Mouse (Mus musculus): ENCODE measurements around the gene Fras1. TPM values are rescaled to one million over a fixed set of nuclear protein-coding genes. Genes with fewer than 3 reads are reported as not detected.

Fras1 gene
- polyA plus RNA-seq, 1 experiment, result 0.29 TPM

DNA sequence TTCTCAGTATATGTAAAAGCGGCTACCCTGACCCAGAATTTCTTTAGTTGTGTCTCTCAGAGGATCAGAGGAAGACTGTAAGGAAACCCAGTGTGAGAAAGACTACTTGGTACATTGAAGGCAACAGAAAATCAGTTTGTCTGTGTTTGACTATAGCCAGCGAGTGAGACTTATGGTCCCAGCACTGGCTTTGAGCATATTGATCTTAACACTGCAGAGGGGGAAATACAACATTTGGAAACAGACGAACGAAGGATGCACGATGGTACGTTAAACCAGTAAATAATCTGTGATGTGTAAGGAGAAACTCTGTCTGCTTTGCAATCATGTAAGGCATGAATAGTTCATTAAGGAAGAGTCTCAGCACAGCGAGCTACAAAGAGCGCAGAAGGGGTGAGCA is 51.6 kb downstream of the Fras1 start:
- Histone ChIP-seq H3K4me3 (ENCODE audit: low read depth, low read length) (no peak overlapping the region), H3K4me1 (ENCODE audit: control insufficient read depth, insufficient read depth, insufficient read length, low read length) (no peaks in the 10 kb centered on the region), H3K27me3 (ENCODE audit: control insufficient read depth, insufficient read depth, low read length) (no peaks in the 10 kb centered on the region), H3K36me3 (ENCODE audit: control insufficient read depth, insufficient read depth, low read length) (no peaks in the 10 kb centered on the region), H3K27ac (ENCODE audit: insufficient read depth, low read depth, low read length) (no peak overlapping the region)
- TF ChIP-seq CTCF (IDR thresholded peaks at IDR 0.05; ENCODE audit: extremely low read depth, insufficient read length, insufficient replicate concordance, low read depth, low read length), result no peak
- 95% methylated on average over 8 of the region's 8 CpGs for WGBS

DNA sequence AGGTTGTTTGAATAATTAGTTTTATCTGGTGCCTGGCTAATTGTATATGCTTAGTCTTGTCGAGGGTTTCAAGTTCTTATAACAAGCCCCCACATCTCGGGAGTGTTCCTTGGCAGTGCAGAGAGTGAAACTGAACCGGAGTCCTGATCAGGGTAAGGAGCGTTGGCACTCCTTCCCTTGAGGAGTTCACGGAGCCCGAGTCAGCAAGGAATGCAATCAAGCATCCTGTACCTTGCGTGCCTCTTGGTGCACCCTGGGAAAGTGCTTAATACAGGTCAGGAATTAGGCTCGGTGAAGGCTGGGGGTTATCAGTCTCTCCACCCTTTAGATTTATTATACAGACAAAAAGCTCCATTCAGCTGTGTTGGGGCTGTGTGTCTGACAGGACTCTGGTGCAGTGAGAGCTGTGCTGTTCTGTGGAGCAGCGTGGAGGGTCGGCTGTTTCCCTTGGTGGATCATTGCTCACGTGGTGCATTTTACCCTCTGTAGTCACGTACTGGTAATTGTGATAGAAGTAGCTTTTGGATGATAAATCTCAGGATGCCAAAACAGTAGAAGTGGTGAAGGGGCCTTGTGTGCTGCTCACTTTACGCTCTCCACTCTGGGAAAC is 55.9 kb downstream of the Fras1 start:
- TF ChIP-seq CTCF (IDR thresholded peaks at IDR 0.05; ENCODE audit: extremely low read depth, insufficient read length, insufficient replicate concordance, low read depth, low read length), result no peak
- TF ChIP-seq POLR2A (IDR thresholded peaks at IDR 0.05; ENCODE audit: low read depth, low read length), result no peak
- H3K4me3 ChIP-seq (ENCODE audit: low read depth, low read length), result no peak overlapping the region
- H3K27ac ChIP-seq (ENCODE audit: insufficient read depth, low read depth, low read length), result no peak overlapping the region
- H3K4me1 ChIP-seq (ENCODE audit: control insufficient read depth, insufficient read depth, insufficient read length, low read length), result no peaks in the 10 kb centered on the region
- H3K27me3 ChIP-seq (ENCODE audit: control insufficient read depth, insufficient read depth, low read length), result no peaks in the 10 kb centered on the region
- no peaks in the 10 kb centered on the region for H3K36me3 ChIP-seq (ENCODE audit: control insufficient read depth, insufficient read depth, low read length)
- 42% methylated on average over 13 of the region's 13 CpGs for WGBS

DNA sequence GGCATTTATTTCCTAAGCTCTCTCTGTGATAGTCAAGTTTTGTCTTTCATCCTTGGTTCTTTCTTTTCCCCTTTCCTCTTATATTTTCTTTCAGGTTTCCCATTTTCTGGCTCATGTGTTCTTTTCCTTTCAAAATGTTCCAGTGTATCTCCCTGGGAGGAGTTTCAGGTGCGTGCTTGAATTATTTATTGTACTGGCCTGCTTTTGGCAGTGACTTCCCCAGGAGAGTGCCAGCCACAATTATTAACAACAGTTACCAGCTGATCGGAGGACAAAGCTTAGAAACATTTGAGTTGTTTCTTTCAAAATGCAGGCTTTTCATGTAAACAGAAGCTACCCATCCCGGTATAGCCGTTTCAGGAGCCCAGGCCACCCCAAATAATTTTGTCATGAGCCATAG is 64.1 kb downstream of the Fras1 start:
- Histone ChIP-seq H3K36me3 (ENCODE audit: control insufficient read depth, insufficient read depth, low read length) (no peaks in the 10 kb centered on the region), H3K27ac (ENCODE audit: insufficient read depth, low read depth, low read length) (no peak overlapping the region), H3K4me3 (ENCODE audit: low read depth, low read length) (no peak overlapping the region), H3K27me3 (ENCODE audit: control insufficient read depth, insufficient read depth, low read length) (no peaks in the 10 kb centered on the region), H3K4me1 (ENCODE audit: control insufficient read depth, insufficient read depth, insufficient read length, low read length) (no peaks in the 10 kb centered on the region)
- WGBS, result 76% methylated on average over 4 of the region's 4 CpGs
- no peak for TF ChIP-seq CTCF (IDR thresholded peaks at IDR 0.05; ENCODE audit: extremely low read depth, insufficient read length, insufficient replicate concordance, low read depth, low read length)
- no peak for TF ChIP-seq POLR2A (IDR thresholded peaks at IDR 0.05; ENCODE audit: low read depth, low read length)

DNA sequence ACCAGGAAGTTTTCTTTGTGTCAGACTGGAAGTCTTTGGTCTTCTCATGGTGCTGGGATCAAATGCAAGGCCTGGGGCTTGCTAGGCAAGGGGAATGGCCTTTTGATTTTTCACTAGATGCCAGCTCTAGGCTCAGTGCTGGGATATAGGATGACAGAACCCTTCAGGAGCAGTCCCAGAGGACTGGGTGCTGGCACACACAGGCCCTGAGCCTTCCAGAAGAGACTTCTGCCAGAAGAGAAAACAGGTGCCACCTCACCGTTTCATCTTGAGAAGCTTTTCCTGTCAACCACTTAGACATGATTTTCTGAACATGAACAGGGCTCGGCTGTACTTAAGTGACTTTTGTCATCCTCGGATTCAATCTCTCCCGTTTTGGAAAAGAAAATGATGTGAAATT is 66.1 kb downstream of the Fras1 start:
- no peaks in the 10 kb centered on the region for H3K4me1 ChIP-seq (ENCODE audit: control insufficient read depth, insufficient read depth, insufficient read length, low read length)
- H3K27ac ChIP-seq (ENCODE audit: insufficient read depth, low read depth, low read length), result no peak overlapping the region
- H3K36me3 ChIP-seq (ENCODE audit: control insufficient read depth, insufficient read depth, low read length), result no peaks in the 10 kb centered on the region
- no peak overlapping the region for H3K4me3 ChIP-seq (ENCODE audit: low read depth, low read length)
- no peaks in the 10 kb centered on the region for H3K27me3 ChIP-seq (ENCODE audit: control insufficient read depth, insufficient read depth, low read length)
- TF ChIP-seq CTCF (IDR thresholded peaks at IDR 0.05; ENCODE audit: extremely low read depth, insufficient read length, insufficient replicate concordance, low read depth, low read length), result no peak
- TF ChIP-seq POLR2A (IDR thresholded peaks at IDR 0.05; ENCODE audit: low read depth, low read length), result no peak
- 93% methylated on average over 4 of the region's 4 CpGs for WGBS

DNA sequence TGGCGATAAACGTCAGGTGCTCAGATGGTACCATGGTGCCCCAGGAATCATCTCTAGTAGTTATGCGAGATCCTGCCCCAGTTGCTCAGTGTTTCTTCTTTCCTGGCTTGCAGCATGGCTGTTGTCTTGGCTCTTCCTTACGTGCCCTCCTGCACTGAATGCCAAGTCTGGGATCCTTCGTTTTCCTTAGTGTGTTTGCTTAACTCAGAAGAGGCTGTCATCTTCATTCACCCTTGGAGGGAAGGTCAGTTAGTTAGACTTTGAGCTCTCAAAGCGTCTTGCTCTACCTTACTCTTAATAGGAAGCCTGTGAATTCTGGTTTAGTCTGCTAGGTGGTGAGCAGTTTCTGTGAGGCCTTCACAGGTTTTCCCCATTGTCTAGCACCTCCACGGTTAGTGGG is 73.7 kb downstream of the Fras1 start:
- Histone ChIP-seq H3K27me3 (ENCODE audit: control insufficient read depth, insufficient read depth, low read length) (no peaks in the 10 kb centered on the region), H3K27ac (ENCODE audit: insufficient read depth, low read depth, low read length) (no peak overlapping the region), H3K36me3 (ENCODE audit: control insufficient read depth, insufficient read depth, low read length) (no peaks in the 10 kb centered on the region), H3K4me3 (ENCODE audit: low read depth, low read length) (no peak overlapping the region), H3K4me1 (ENCODE audit: control insufficient read depth, insufficient read depth, insufficient read length, low read length) (no peaks in the 10 kb centered on the region)
- 78% methylated on average over 7 of the region's 7 CpGs for WGBS
- no peak for TF ChIP-seq CTCF (IDR thresholded peaks at IDR 0.05; ENCODE audit: extremely low read depth, insufficient read length, insufficient replicate concordance, low read depth, low read length)
- no peak for TF ChIP-seq POLR2A (IDR thresholded peaks at IDR 0.05; ENCODE audit: low read depth, low read length)

- no peak overlapping the region for H3K27ac ChIP-seq (ENCODE audit: insufficient read depth, low read depth, low read length)
- 28% methylated on average over 1 of the region's 1 CpGs for WGBS
- H3K4me3 ChIP-seq (ENCODE audit: low read depth, low read length), result no peak overlapping the region
- H3K36me3 ChIP-seq (ENCODE audit: control insufficient read depth, insufficient read depth, low read length), result no peaks in the 10 kb centered on the region
- no peaks in the 10 kb centered on the region for H3K4me1 ChIP-seq (ENCODE audit: control insufficient read depth, insufficient read depth, insufficient read length, low read length)
- TF ChIP-seq CTCF (IDR thresholded peaks at IDR 0.05; ENCODE audit: extremely low read depth, insufficient read length, insufficient replicate concordance, low read depth, low read length), result no peak
- TF ChIP-seq POLR2A (IDR thresholded peaks at IDR 0.05; ENCODE audit: low read depth, low read length), result no peak
- H3K27me3 ChIP-seq (ENCODE audit: control insufficient read depth, insufficient read depth, low read length), result no peaks in the 10 kb centered on the region
Measured at GRCm38 (mm10) chr5:96452027-96452426, 78.3 kb downstream of the Fras1 start.

GRCm38 (mm10) chr5:96453386-96453785 is 79.6 kb downstream of the Fras1 start:
- H3K4me1 ChIP-seq (ENCODE audit: control insufficient read depth, insufficient read depth, insufficient read length, low read length), result no peaks in the 10 kb centered on the region
- no peak overlapping the region for H3K4me3 ChIP-seq (ENCODE audit: low read depth, low read length)
- TF ChIP-seq CTCF (IDR thresholded peaks at IDR 0.05; ENCODE audit: extremely low read depth, insufficient read length, insufficient replicate concordance, low read depth, low read length) (no peak), POLR2A (IDR thresholded peaks at IDR 0.05; ENCODE audit: low read depth, low read length) (no peak)
- no peaks in the 10 kb centered on the region for H3K36me3 ChIP-seq (ENCODE audit: control insufficient read depth, insufficient read depth, low read length)
- no peak overlapping the region for H3K27ac ChIP-seq (ENCODE audit: insufficient read depth, low read depth, low read length)
- 85% methylated on average over 5 of the region's 5 CpGs for whole genome bisulfite sequencing
- no peaks in the 10 kb centered on the region for H3K27me3 ChIP-seq (ENCODE audit: control insufficient read depth, insufficient read depth, low read length)
